Mouse (Mus musculus) forebrain, embryonic 14.5 days (tissue): ENCODE data around the gene Commd2. TPM values are rescaled to one million over a fixed set of nuclear protein-coding genes. Genes with fewer than 3 reads are reported as not detected.
A peak's percentile ranks its signal among the peaks of the same experiment; 100 is the strongest.

ENCODE experiments used
- ATAC-seq: fragments of 200-750 bp; cut with Nextera tagmentation; 2 replicates; pipeline ENCODE4 v1.8.0; 2017; ENCODE audit warnings: mild to moderate bottlenecking, moderate library complexity
- DNase-seq: peaks from one replicate; pipeline ENCODE4 v3.0.0-alpha.2; 2015; ENCODE audit warnings: low spot score
- H3K27ac ChIP-seq: fragments of 300-500 bp; sonication (generic); 2 replicates; pipeline ENCODE4 v1.5.1; 2014; ENCODE audit warnings: low read depth, mild to moderate bottlenecking, control low read depth, low read length, moderate library complexity
- H3K27me3 ChIP-seq: fragments of 300-500 bp; sonication (generic); replicated peaks from 2 replicates; pipeline ENCODE4 v1.6.1; 2014; ENCODE audit warnings: low read length, control low read depth, mixed read lengths; ENCODE audit not compliant: control insufficient read depth, insufficient read depth
- H3K36me3 ChIP-seq: fragments of 300-500 bp; sonication (generic); 2 replicates; pipeline ENCODE4 v1.6.1; 2014; ENCODE audit warnings: low read length, control low read depth; ENCODE audit not compliant: control insufficient read depth, insufficient read depth
- H3K4me1 ChIP-seq: fragments of 300-500 bp; sonication (generic); 2 replicates; pipeline ENCODE4 v1.6.1; 2014; ENCODE audit warnings: antibody characterized with exemption, low read length, control low read depth; ENCODE audit not compliant: control insufficient read depth, insufficient read depth
- H3K4me2 ChIP-seq: fragments of 300-500 bp; sonication (generic); 2 replicates; pipeline ENCODE4 v1.6.1; 2014; ENCODE audit warnings: mild to moderate bottlenecking, control low read depth, low read length
- H3K4me3 ChIP-seq: fragments of 300-500 bp; sonication (generic); 2 replicates; pipeline ENCODE4 v1.5.1; 2014; ENCODE audit warnings: low read depth, low read length, control low read depth
- H3K9ac ChIP-seq: fragments of 300-500 bp; sonication (generic); 2 replicates; pipeline ENCODE4 v1.6.1; 2014; ENCODE audit warnings: mild to moderate bottlenecking, low read length, control low read depth, moderate library complexity
- H3K9me3 ChIP-seq: fragments of 300-500 bp; sonication (generic); replicated peaks from 2 replicates; pipeline ENCODE4 v1.6.1; 2016; ENCODE audit warnings: low read length, control low read depth, mixed read lengths; ENCODE audit not compliant: control insufficient read depth
- WGBS: fragments of 180-500 bp; shearing (Covaris S2); extraction: QIAGEN DNeasy Blood & Tissue Kit; methylation state at CpG from one replicate; pipeline ENCODE4 v1.1.7; 2014; 5-methylcytosine and 5-hydroxymethylcytosine counted together
- polyA plus RNA-seq: library from polyadenylated mRNA; unstranded; fragments of >200 nt; fragmentation: Nextera tagmentation; extraction: Ambion mirVana; gene quantifications from 2 replicates; pipeline ENCODE4 v1.2.1, GENCODE M21; 2014

The Commd2 gene
- 92.4 and 112 TPM in 2 replicates for polyA plus RNA-seq

DNA sequence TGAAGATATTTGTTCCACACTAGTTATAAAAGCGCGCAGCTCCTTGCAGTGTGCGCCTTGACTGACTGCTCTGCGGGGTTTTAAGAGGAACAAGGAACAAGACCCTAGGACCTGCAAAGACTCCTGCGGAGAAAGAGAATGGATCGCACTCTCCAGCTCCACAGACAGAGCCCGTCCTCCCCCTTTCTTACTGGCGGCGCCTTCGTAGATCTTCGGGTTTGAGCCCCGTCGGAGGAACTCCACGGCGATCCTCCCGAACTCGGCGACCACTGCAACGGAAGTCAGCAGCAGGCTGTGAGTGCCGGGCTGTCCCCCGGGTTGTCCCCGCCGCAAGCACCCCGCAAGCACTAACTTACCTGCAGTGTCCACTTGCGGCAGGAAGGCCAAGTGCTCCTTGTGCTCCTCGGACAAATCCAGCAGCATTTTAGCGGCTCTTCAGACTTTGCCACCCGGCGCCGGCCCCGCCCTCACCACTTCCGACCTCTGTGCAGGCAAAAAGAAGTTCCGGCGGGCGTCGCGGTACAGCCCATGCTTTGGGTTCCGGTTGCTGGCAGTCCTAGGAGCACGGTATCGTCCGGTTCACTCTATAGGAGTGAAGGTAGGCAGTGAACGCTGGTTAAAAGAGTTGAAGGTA lies at the start of gene Commd2:
Gene Commd2, minus strand, starts transcription at position 485 of the 634 bp plus-strand sequence.
- 0% methylated on average over 42 of the region's 42 CpGs for WGBS
- H3K4me2 ChIP-seq = peak within 1 kb of the TSS; percentile 65
- H3K9ac ChIP-seq = peak within 1 kb of the TSS; percentile 78
- ATAC-seq (peak; percentile 99), DNase-seq (peak; percentile 87)
- peak within 1 kb of the TSS; percentile 71 for H3K4me3 ChIP-seq
- H3K27ac ChIP-seq = peak within 1 kb of the TSS; percentile 73
- peaks cover 10% of the 10 kb centered on the region; the same call in 1 of the 2 replicates for H3K36me3 ChIP-seq
- H3K4me1 ChIP-seq = peaks cover 4% of the 10 kb centered on the region; the same call in 1 of the 2 replicates
- no peaks in the 10 kb centered on the region for H3K9me3 ChIP-seq
- no peaks in the 10 kb centered on the region for H3K27me3 ChIP-seq

DNA sequence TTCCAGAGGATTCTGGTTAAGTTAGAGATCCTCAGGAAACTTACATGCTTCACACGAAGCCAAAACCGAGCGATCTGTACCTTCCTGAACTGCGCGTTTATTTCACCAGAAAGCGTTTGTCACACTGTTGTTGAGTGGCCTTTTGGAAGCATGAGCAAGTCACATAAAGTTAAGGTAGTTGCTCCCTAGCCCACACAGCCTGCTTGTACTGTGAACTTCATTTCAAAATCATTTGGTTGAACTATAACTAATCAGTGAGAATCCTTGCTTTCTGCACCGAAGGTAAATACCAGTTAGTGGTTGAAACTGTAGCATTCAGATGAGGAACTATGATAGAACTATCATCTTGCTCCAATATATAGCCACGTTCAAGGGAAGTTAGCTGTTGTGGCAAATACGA lies 45.3 kb upstream of the Commd2 start:
- Histone ChIP-seq H3K4me2 (no peak overlapping the region), H3K4me3 (no peak overlapping the region), H3K9ac (no peak overlapping the region), H3K4me1 (no peaks in the 10 kb centered on the region), H3K36me3 (no peaks in the 10 kb centered on the region), H3K27me3 (no peaks in the 10 kb centered on the region), H3K27ac (no peak overlapping the region), H3K9me3 (no peaks in the 10 kb centered on the region)
- DNase-seq (no peak), ATAC-seq (no peak)
- WGBS = 95% methylated on average over 9 of the region's 9 CpGs

DNA sequence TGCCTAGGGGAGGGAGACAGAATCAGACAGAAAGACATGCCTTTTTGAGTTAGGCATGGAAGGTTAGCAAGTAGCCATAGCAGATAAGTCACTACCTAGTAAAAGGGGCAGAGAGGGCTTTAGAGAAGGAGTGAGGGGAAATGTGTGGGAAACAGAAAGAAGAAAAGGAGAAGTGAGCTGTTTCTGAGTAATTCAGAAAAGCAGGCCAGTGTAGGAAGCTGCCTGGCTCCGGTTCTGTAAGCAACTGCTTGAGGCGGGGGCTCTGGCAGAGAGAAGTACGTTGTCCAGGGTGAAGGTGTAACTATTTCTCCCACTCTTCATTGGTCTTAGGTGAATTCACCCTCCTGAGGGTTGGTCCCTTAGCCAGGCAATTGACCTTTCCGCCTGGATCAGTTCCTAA lies 44.7 kb upstream of the Commd2 start:
- DNase-seq = no peak
- Histone ChIP-seq H3K4me2 (no peak overlapping the region), H3K9me3 (no peaks in the 10 kb centered on the region), H3K4me1 (no peaks in the 10 kb centered on the region), H3K27me3 (no peaks in the 10 kb centered on the region), H3K36me3 (no peaks in the 10 kb centered on the region), H3K27ac (no peak overlapping the region), H3K9ac (no peak overlapping the region), H3K4me3 (no peak overlapping the region)
- WGBS = 95% methylated on average over 4 of the region's 4 CpGs
- ATAC-seq = no peak

DNA sequence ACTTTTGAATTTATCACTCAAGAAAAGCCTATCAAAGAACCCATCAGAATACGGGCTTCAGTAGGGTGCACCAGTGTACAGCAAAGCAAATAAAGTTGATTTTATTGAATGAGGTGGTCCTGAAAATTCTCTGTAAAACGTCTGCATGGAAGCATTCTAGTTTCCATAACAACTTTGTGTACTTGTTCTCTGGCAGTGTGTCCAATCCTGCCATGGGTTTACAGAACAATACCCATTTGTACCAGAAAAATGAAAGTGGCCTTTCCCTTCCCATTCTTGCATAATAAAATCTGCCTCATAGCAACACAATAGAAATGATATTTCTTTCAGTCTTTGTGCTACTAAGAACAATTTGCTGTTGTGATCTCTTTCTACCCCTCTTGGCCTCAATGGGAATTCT lies 41.2 kb upstream of the Commd2 start, which contains the start of gene Ankub1:
Gene Ankub1, minus strand, starts transcription at position 81 of the 400 bp plus-strand sequence.
- Histone ChIP-seq H3K4me2 (no peak within 1 kb of the TSS), H3K27ac (no peak within 1 kb of the TSS)
- WGBS = 69% methylated on average over 2 of the region's 2 CpGs

DNA sequence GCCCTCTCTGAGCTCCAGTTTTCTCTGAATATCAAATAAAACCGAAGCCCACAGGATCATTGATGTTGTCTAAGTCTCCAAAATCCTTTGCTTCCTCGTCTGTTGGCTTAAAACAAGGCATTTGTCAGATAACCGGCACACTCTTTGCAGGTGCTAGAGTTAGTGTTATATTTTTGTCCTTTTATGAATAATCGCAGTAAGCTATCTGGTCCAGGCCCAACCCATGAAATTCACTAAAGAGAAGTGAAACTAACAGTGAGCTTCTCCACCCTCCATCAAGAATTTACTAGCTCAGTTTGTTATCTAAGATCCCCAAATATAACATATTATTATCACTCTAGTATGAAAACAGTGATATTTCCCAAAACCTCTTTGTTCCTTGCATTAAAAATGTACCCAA lies 40.3 kb upstream of the Commd2 start:
- 87% methylated on average over 4 of the region's 4 CpGs for WGBS

More for the DNA sequence above, 41.2 kb upstream of the Commd2 start, which contains the start of gene Ankub1:
- Histone ChIP-seq H3K27me3 (no peaks in the 10 kb centered on the region), H3K4me3 (no peak within 1 kb of the TSS), H3K36me3 (no peaks in the 10 kb centered on the region), H3K9me3 (no peaks in the 10 kb centered on the region), H3K9ac (no peak within 1 kb of the TSS), H3K4me1 (no peaks in the 10 kb centered on the region)
- DNase-seq (no peak), ATAC-seq (no peak)

DNA sequence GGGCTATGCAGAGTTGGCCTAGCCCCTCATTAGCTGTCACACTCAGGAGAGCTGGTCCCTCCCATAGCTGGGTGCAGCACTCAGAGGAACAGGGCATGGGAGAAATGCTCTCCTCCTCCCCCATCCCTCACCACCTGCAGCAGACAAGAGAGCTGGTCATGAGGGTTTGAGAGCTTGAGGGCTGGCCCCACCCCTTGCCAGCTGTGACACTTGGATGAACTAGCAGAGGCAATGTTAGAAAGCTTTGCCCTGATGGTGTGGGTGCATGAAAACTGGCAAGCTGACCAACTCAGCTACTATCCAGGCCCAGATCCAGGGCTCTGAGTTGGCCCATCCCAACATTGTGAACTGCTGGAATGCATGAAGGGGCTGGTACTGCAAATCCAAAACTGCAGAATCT lies 26.3 kb upstream of the Commd2 start:
- H3K27me3 ChIP-seq = no peaks in the 10 kb centered on the region
- H3K9me3 ChIP-seq = no peaks in the 10 kb centered on the region
- no peak overlapping the region for H3K27ac ChIP-seq
- H3K4me2 ChIP-seq = no peak overlapping the region
- H3K4me3 ChIP-seq = no peak overlapping the region
- no peak for DNase-seq
- no peaks in the 10 kb centered on the region for H3K36me3 ChIP-seq
- H3K4me1 ChIP-seq = no peaks in the 10 kb centered on the region
- H3K9ac ChIP-seq = no peak overlapping the region
- ATAC-seq = no peak

More for the DNA sequence above, 40.3 kb upstream of the Commd2 start:
- H3K9me3 ChIP-seq = no peaks in the 10 kb centered on the region
- no peak overlapping the region for H3K9ac ChIP-seq
- H3K4me3 ChIP-seq = no peak overlapping the region
- ATAC-seq = no peak
- H3K27me3 ChIP-seq = no peaks in the 10 kb centered on the region
- no peak overlapping the region for H3K27ac ChIP-seq
- DNase-seq = no peak
- H3K4me1 ChIP-seq = no peaks in the 10 kb centered on the region
- H3K4me2 ChIP-seq = no peak overlapping the region
- no peaks in the 10 kb centered on the region for H3K36me3 ChIP-seq

DNA sequence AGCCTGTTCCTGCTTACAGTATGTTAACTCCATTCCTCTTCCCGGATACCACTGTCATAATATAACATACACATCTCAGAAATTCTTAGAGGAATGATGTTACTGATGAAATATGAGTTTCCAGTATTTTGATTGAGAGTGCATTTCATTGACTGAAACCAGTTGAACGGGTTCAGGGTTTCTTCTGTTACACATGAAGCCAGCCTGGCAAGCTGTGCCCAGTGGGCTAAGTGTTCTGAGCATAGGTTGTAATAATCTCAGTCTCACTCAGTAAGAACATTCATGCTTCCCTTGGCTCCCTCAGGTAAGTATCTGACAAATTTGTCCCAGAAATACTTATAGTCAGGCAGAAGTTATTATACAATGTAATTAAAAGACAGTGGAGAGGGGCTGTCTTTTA lies 22.6 kb upstream of the Commd2 start:
- Histone ChIP-seq H3K36me3 (no peaks in the 10 kb centered on the region), H3K4me2 (no peak overlapping the region), H3K9me3 (no peaks in the 10 kb centered on the region), H3K9ac (no peak overlapping the region), H3K27me3 (no peaks in the 10 kb centered on the region), H3K27ac (no peak overlapping the region), H3K4me1 (no peaks in the 10 kb centered on the region), H3K4me3 (no peak overlapping the region)
- ATAC-seq (no peak), DNase-seq (no peak)
- 91% methylated on average over 2 of the region's 2 CpGs for WGBS

DNA sequence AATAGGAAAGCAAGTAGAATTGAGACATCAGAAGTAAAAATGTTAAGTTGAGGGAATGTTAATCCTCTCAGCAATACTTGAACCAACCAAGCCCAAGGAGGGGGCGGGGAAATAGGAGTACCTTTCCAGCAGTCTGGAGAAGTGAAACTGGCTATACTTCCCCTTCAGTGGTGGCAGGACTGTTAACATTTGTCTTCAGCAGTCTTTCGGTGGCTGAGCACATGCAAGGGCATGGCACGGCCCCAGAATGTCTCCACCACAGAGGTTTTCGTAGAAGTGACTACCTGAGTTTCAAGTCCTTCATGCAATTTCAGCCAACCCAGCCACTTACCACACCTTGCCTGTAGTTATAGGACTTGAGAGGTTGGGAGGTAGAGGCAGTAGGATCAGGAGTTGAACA lies 22.1 kb upstream of the Commd2 start:
- H3K4me1 ChIP-seq = no peaks in the 10 kb centered on the region
- 86% methylated on average over 4 of the region's 4 CpGs for WGBS
- H3K4me3 ChIP-seq = no peak overlapping the region
- no peak for DNase-seq
- H3K4me2 ChIP-seq = no peak overlapping the region
- H3K9me3 ChIP-seq = no peaks in the 10 kb centered on the region
- H3K27ac ChIP-seq = no peak overlapping the region
- H3K36me3 ChIP-seq = no peaks in the 10 kb centered on the region
- no peak for ATAC-seq
- H3K27me3 ChIP-seq = no peaks in the 10 kb centered on the region
- no peak overlapping the region for H3K9ac ChIP-seq

DNA sequence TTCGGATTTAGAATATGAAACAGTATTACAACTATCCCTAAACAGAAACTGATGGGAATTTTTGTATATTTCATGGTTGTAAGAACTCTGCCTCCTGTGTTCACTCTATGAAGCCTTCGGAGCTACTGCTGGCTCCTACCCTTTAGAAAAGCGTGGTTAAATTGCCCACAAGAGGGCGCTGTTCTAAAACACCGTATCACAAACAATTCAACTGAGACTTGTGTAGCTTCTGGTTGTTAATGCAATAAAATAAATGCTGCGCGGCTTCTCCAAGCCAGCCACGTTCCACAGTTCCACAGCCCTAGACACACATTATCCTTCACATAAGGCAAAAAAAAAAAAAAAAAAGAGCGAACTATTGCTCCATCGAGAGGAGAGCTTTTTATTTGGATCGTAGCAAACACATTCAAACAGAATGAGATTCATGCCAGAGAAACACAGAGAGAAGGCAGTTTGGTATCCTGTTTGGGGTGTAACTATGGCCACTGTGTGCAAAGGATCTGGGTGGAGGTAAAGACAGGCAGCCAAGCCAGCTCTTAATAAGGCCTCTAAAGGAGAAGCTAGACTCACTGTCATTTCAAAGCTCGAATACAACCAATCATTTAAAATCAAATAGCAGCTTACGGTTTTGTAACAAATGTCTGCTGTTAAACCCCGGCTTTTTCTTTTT lies 15.7 kb upstream of the Commd2 start:
- Histone ChIP-seq H3K4me1 (no peaks in the 10 kb centered on the region), H3K27me3 (no peaks in the 10 kb centered on the region), H3K9ac (peak overlapping the region; percentile 41; the same call in 1 of the 2 replicates), H3K9me3 (no peaks in the 10 kb centered on the region), H3K36me3 (no peaks in the 10 kb centered on the region), H3K27ac (no peak overlapping the region), H3K4me2 (peak overlapping the region; percentile 47), H3K4me3 (peak overlapping the region; percentile 18; the same call in 1 of the 2 replicates)
- DNase-seq (peak; percentile 94), ATAC-seq (peak; percentile 87)
- WGBS = 32% methylated on average over 14 of the region's 14 CpGs
